Mouse (Mus musculus): ENCODE measurements around the gene Cog7. TPM values are rescaled to one million over a fixed set of nuclear protein-coding genes. Genes with fewer than 3 reads are reported as not detected.

Cog7 gene
- polyA plus RNA-seq, 1 experiment from 2014 or later: 20.7 TPM

GRCm38 (mm10) chr7:121899940-121900339 is 81.6 kb downstream of the Cog7 start:
- H3K4me1 ChIP-seq (replicated peaks; ENCODE audit: control insufficient read depth, insufficient read depth, low read length): no peaks in the 10 kb centered on the region
- no peak overlapping the region for H3K9ac ChIP-seq (ENCODE audit: low read depth, low read length)
- H3K27me3 ChIP-seq (replicated peaks; ENCODE audit: control insufficient read depth, insufficient read depth, low read length): no peaks in the 10 kb centered on the region
- no peak overlapping the region for H3K4me2 ChIP-seq
- no peak overlapping the region for H3K4me3 ChIP-seq (ENCODE audit: low read depth, low read length)
- 16% methylated on average over 7 of the region's 7 CpGs for WGBS
- no peaks in the 10 kb centered on the region for H3K9me3 ChIP-seq (ENCODE audit: control insufficient read depth, low read length)
- DNase-seq (ENCODE audit: low spot score): no peak
- H3K27ac ChIP-seq (ENCODE audit: low read depth, low read length): no peak overlapping the region
- no peaks in the 10 kb centered on the region for H3K36me3 ChIP-seq (ENCODE audit: control insufficient read depth, insufficient read depth, low read length)
- no peak for ATAC-seq (replicated peaks; ENCODE audit: low FRiP score)

GRCm38 (mm10) chr7:121899311-121899710 is 82.2 kb downstream of the Cog7 start:
- H3K27ac ChIP-seq (ENCODE audit: low read depth, low read length): no peak overlapping the region
- no peaks in the 10 kb centered on the region for H3K4me1 ChIP-seq (replicated peaks; ENCODE audit: control insufficient read depth, insufficient read depth, low read length)
- peak overlapping the region; percentile 17; the same call in 1 of the 2 replicates for H3K4me2 ChIP-seq
- peak; percentile 39 for DNase-seq (ENCODE audit: low spot score)
- H3K27me3 ChIP-seq (replicated peaks; ENCODE audit: control insufficient read depth, insufficient read depth, low read length): no peaks in the 10 kb centered on the region
- no peaks in the 10 kb centered on the region for H3K9me3 ChIP-seq (ENCODE audit: control insufficient read depth, low read length)
- WGBS: 7% methylated on average over 14 of the region's 14 CpGs
- no peak overlapping the region for H3K9ac ChIP-seq (ENCODE audit: low read depth, low read length)
- H3K36me3 ChIP-seq (ENCODE audit: control insufficient read depth, insufficient read depth, low read length): no peaks in the 10 kb centered on the region
- no peak for ATAC-seq (replicated peaks; ENCODE audit: low FRiP score)
- no peak overlapping the region for H3K4me3 ChIP-seq (ENCODE audit: low read depth, low read length)

- Histone ChIP-seq H3K9ac (ENCODE audit: low read depth, low read length) (no peak overlapping the region), H3K27ac (ENCODE audit: low read depth, low read length) (no peak overlapping the region), H3K4me1 (replicated peaks; ENCODE audit: control insufficient read depth, insufficient read depth, low read length) (no peaks in the 10 kb centered on the region), H3K27me3 (replicated peaks; ENCODE audit: control insufficient read depth, insufficient read depth, low read length) (no peaks in the 10 kb centered on the region), H3K36me3 (ENCODE audit: control insufficient read depth, insufficient read depth, low read length) (no peaks in the 10 kb centered on the region), H3K9me3 (ENCODE audit: control insufficient read depth, low read length) (no peaks in the 10 kb centered on the region), H3K4me2 (no peak overlapping the region), H3K4me3 (ENCODE audit: low read depth, low read length) (no peak overlapping the region)
- DNase-seq (ENCODE audit: low spot score) (no peak), ATAC-seq (replicated peaks; ENCODE audit: low FRiP score) (no peak)
- 54% methylated on average over 6 of the region's 6 CpGs for WGBS
These were observed 84.8 kb downstream of the Cog7 start for GRCm38 (mm10) chr7:121896689-121897088.

GRCm38 (mm10) chr7:121890636-121891360 is 90.7 kb downstream of the Cog7 start:
- no peaks in the 10 kb centered on the region for H3K36me3 ChIP-seq (ENCODE audit: control insufficient read depth, insufficient read depth, low read length)
- no peak overlapping the region for H3K4me2 ChIP-seq
- no peak overlapping the region for H3K4me3 ChIP-seq (ENCODE audit: low read depth, low read length)
- no peaks in the 10 kb centered on the region for H3K4me1 ChIP-seq (replicated peaks; ENCODE audit: control insufficient read depth, insufficient read depth, low read length)
- H3K27ac ChIP-seq (ENCODE audit: low read depth, low read length): no peak overlapping the region
- DNase-seq (ENCODE audit: low spot score): no peak
- H3K9ac ChIP-seq (ENCODE audit: low read depth, low read length): no peak overlapping the region
- H3K27me3 ChIP-seq (replicated peaks; ENCODE audit: control insufficient read depth, insufficient read depth, low read length): no peaks in the 10 kb centered on the region
- no peaks in the 10 kb centered on the region for H3K9me3 ChIP-seq (ENCODE audit: control insufficient read depth, low read length)
- ATAC-seq (replicated peaks; ENCODE audit: low FRiP score): no peak
- WGBS: 88% methylated on average over 13 of the region's 13 CpGs

GRCm38 (mm10) chr7:121880246-121880645 is 101.3 kb downstream of the Cog7 start:
- WGBS: 67% methylated on average over 4 of the region's 4 CpGs
- no peaks in the 10 kb centered on the region for H3K27me3 ChIP-seq (replicated peaks; ENCODE audit: control insufficient read depth, insufficient read depth, low read length)

GRCm38 (mm10) chr7:121874784-121875183 is 106.7 kb downstream of the Cog7 start:
- Histone ChIP-seq H3K4me2 (no peak overlapping the region), H3K27me3 (replicated peaks; ENCODE audit: control insufficient read depth, insufficient read depth, low read length) (no peaks in the 10 kb centered on the region), H3K4me3 (ENCODE audit: low read depth, low read length) (no peak overlapping the region), H3K4me1 (replicated peaks; ENCODE audit: control insufficient read depth, insufficient read depth, low read length) (no peaks in the 10 kb centered on the region), H3K36me3 (ENCODE audit: control insufficient read depth, insufficient read depth, low read length) (no peaks in the 10 kb centered on the region), H3K27ac (ENCODE audit: low read depth, low read length) (no peak overlapping the region), H3K9ac (ENCODE audit: low read depth, low read length) (no peak overlapping the region), H3K9me3 (ENCODE audit: control insufficient read depth, low read length) (no peaks in the 10 kb centered on the region)
- DNase-seq (ENCODE audit: low spot score) (no peak), ATAC-seq (replicated peaks; ENCODE audit: low FRiP score) (no peak)
- 81% methylated on average over 7 of the region's 7 CpGs for WGBS

More at GRCm38 (mm10) chr7:121880246-121880645, 101.3 kb downstream of the Cog7 start:
- Histone ChIP-seq H3K27ac (ENCODE audit: low read depth, low read length) (no peak overlapping the region), H3K4me1 (replicated peaks; ENCODE audit: control insufficient read depth, insufficient read depth, low read length) (no peaks in the 10 kb centered on the region), H3K36me3 (ENCODE audit: control insufficient read depth, insufficient read depth, low read length) (no peaks in the 10 kb centered on the region), H3K4me3 (ENCODE audit: low read depth, low read length) (no peak overlapping the region), H3K9me3 (ENCODE audit: control insufficient read depth, low read length) (no peaks in the 10 kb centered on the region), H3K4me2 (no peak overlapping the region), H3K9ac (ENCODE audit: low read depth, low read length) (no peak overlapping the region)
- DNase-seq (ENCODE audit: low spot score): no peak
- ATAC-seq (replicated peaks; ENCODE audit: low FRiP score): no peak

GRCm38 (mm10) chr7:121873998-121874397 is 107.5 kb downstream of the Cog7 start:
- WGBS: 46% methylated on average over 3 of the region's 3 CpGs
- Histone ChIP-seq H3K4me2 (no peak overlapping the region), H3K4me3 (ENCODE audit: low read depth, low read length) (no peak overlapping the region), H3K4me1 (replicated peaks; ENCODE audit: control insufficient read depth, insufficient read depth, low read length) (no peaks in the 10 kb centered on the region), H3K27ac (ENCODE audit: low read depth, low read length) (no peak overlapping the region), H3K36me3 (ENCODE audit: control insufficient read depth, insufficient read depth, low read length) (no peaks in the 10 kb centered on the region), H3K27me3 (replicated peaks; ENCODE audit: control insufficient read depth, insufficient read depth, low read length) (no peaks in the 10 kb centered on the region), H3K9ac (ENCODE audit: low read depth, low read length) (no peak overlapping the region), H3K9me3 (ENCODE audit: control insufficient read depth, low read length) (no peaks in the 10 kb centered on the region)
- no peak for DNase-seq (ENCODE audit: low spot score)
- ATAC-seq (replicated peaks; ENCODE audit: low FRiP score): no peak

- Histone ChIP-seq H3K9me3 (ENCODE audit: control insufficient read depth, low read length) (no peaks in the 10 kb centered on the region), H3K4me1 (replicated peaks; ENCODE audit: control insufficient read depth, insufficient read depth, low read length) (no peaks in the 10 kb centered on the region), H3K4me2 (no peak overlapping the region), H3K27ac (ENCODE audit: low read depth, low read length) (no peak overlapping the region), H3K36me3 (ENCODE audit: control insufficient read depth, insufficient read depth, low read length) (no peaks in the 10 kb centered on the region), H3K9ac (ENCODE audit: low read depth, low read length) (no peak overlapping the region), H3K27me3 (replicated peaks; ENCODE audit: control insufficient read depth, insufficient read depth, low read length) (no peaks in the 10 kb centered on the region; the same call in 1 of the 2 replicates), H3K4me3 (ENCODE audit: low read depth, low read length) (no peak overlapping the region)
- 54% methylated on average over 2 of the region's 3 CpGs for WGBS
- ATAC-seq (replicated peaks; ENCODE audit: low FRiP score) (no peak), DNase-seq (ENCODE audit: low spot score) (no peak)
These were observed 109.9 kb downstream of the Cog7 start for GRCm38 (mm10) chr7:121871631-121872030.
